Mouse (Mus musculus): Measurements from ENCODE around the gene Dctn3. TPM values are rescaled to one million over a fixed set of nuclear protein-coding genes. Genes with fewer than 3 reads are reported as not detected.
"Not testable (repeated sequence)": the region's sequence is repeated elsewhere in the genome, so short reads cannot be mapped to it uniquely, and the experiment has no call there.

The Dctn3 gene
- polyA plus RNA-seq, 1 experiment from 2014 or later, result 154 TPM

- H3K9ac ChIP-seq (ENCODE audit: low read depth, low read length), result no peak overlapping the region
- H3K36me3 ChIP-seq (ENCODE audit: insufficient read depth, low read length), result no peaks in the 10 kb centered on the region
- H3K27ac ChIP-seq, result no peak overlapping the region
- H3K4me2 ChIP-seq (ENCODE audit: low read length), result no peak overlapping the region
- H3K4me3 ChIP-seq (replicated peaks; ENCODE audit: low read depth, low read length), result no peak overlapping the region
- peaks cover 3% of the 10 kb centered on the region; the same call in 1 of the 2 replicates for H3K27me3 ChIP-seq (ENCODE audit: insufficient read depth, low read length)
- no peaks in the 10 kb centered on the region for H3K9me3 ChIP-seq (replicated peaks; ENCODE audit: low read length)
- no peaks in the 10 kb centered on the region for H3K4me1 ChIP-seq (replicated peaks; ENCODE audit: insufficient read depth, low read length)
- ATAC-seq (replicated peaks; ENCODE audit: low FRiP score, low read depth), result no peak
- no peak for DNase-seq (ENCODE audit: low spot score)
- WGBS, result 59% methylated on average over 19 of the region's 19 CpGs
- no peak for TF ChIP-seq CTCF (IDR thresholded peaks at IDR 0.05; ENCODE audit: low read depth)
Observed at GRCm38 (mm10) chr4:41705922-41706754, 16.8 kb downstream of the Dctn3 start.

GRCm38 (mm10) chr4:41704651-41705050, 18.3 kb downstream of the Dctn3 start:
- ATAC-seq (replicated peaks; ENCODE audit: low FRiP score, low read depth), result no peak
- Histone ChIP-seq H3K4me1 (replicated peaks; ENCODE audit: insufficient read depth, low read length) (no peaks in the 10 kb centered on the region), H3K36me3 (ENCODE audit: insufficient read depth, low read length) (no peaks in the 10 kb centered on the region), H3K4me3 (replicated peaks; ENCODE audit: low read depth, low read length) (no peak overlapping the region), H3K27ac (no peak overlapping the region), H3K9ac (ENCODE audit: low read depth, low read length) (no peak overlapping the region), H3K4me2 (ENCODE audit: low read length) (no peak overlapping the region), H3K9me3 (replicated peaks; ENCODE audit: low read length) (no peaks in the 10 kb centered on the region), H3K27me3 (ENCODE audit: insufficient read depth, low read length) (peaks cover 3% of the 10 kb centered on the region; the same call in 1 of the 2 replicates)
- DNase-seq (ENCODE audit: low spot score), result peak; percentile 45
- no peak for TF ChIP-seq CTCF (IDR thresholded peaks at IDR 0.05; ENCODE audit: low read depth)
- 0% methylated on average over 5 of the region's 5 CpGs for WGBS

GRCm38 (mm10) chr4:41702226-41702625, 20.7 kb downstream of the Dctn3 start:
- not testable (repeated sequence) for H3K9ac ChIP-seq (ENCODE audit: low read depth, low read length); H3K4me1 ChIP-seq (replicated peaks; ENCODE audit: insufficient read depth, low read length); H3K36me3 ChIP-seq (ENCODE audit: insufficient read depth, low read length); H3K9me3 ChIP-seq (replicated peaks; ENCODE audit: low read length); H3K4me2 ChIP-seq (ENCODE audit: low read length); ATAC-seq (replicated peaks; ENCODE audit: low FRiP score, low read depth); H3K27me3 ChIP-seq (ENCODE audit: insufficient read depth, low read length); H3K27ac ChIP-seq; DNase-seq (ENCODE audit: low spot score); H3K4me3 ChIP-seq (replicated peaks; ENCODE audit: low read depth, low read length)
- 77% methylated on average over 2 of the region's 2 CpGs for WGBS

GRCm38 (mm10) chr4:41700224-41700623, 22.7 kb downstream of the Dctn3 start:
- H3K4me2 ChIP-seq (ENCODE audit: low read length); ATAC-seq (replicated peaks; ENCODE audit: low FRiP score, low read depth); DNase-seq (ENCODE audit: low spot score); H3K27me3 ChIP-seq (ENCODE audit: insufficient read depth, low read length); H3K9me3 ChIP-seq (replicated peaks; ENCODE audit: low read length); H3K9ac ChIP-seq (ENCODE audit: low read depth, low read length); H3K4me3 ChIP-seq (replicated peaks; ENCODE audit: low read depth, low read length); H3K27ac ChIP-seq; H3K4me1 ChIP-seq (replicated peaks; ENCODE audit: insufficient read depth, low read length); H3K36me3 ChIP-seq (ENCODE audit: insufficient read depth, low read length): not testable (repeated sequence)
- 87% methylated on average over 2 of the region's 8 CpGs for WGBS

GRCm38 (mm10) chr4:41699783-41700182, 23.2 kb downstream of the Dctn3 start, which contains the start of gene Il11ra1:
Il11ra1 (plus strand) TSS chr4:41699989.
- H3K27me3 ChIP-seq (ENCODE audit: insufficient read depth, low read length); H3K27ac ChIP-seq; H3K4me3 ChIP-seq (replicated peaks; ENCODE audit: low read depth, low read length); H3K9me3 ChIP-seq (replicated peaks; ENCODE audit: low read length); H3K36me3 ChIP-seq (ENCODE audit: insufficient read depth, low read length); H3K4me1 ChIP-seq (replicated peaks; ENCODE audit: insufficient read depth, low read length); ATAC-seq (replicated peaks; ENCODE audit: low FRiP score, low read depth); H3K4me2 ChIP-seq (ENCODE audit: low read length); DNase-seq (ENCODE audit: low spot score); H3K9ac ChIP-seq (ENCODE audit: low read depth, low read length): not testable (repeated sequence)
- WGBS, result 89% methylated on average over 8 of the region's 10 CpGs

- DNase-seq (ENCODE audit: low spot score), result not testable (repeated sequence)
Observed at GRCm38 (mm10) chr4:41698421-41699016, 24.5 kb downstream of the Dctn3 start.

More at GRCm38 (mm10) chr4:41698421-41699016, 24.5 kb downstream of the Dctn3 start:
- not testable (repeated sequence) for H3K9me3 ChIP-seq (replicated peaks; ENCODE audit: low read length); H3K4me1 ChIP-seq (replicated peaks; ENCODE audit: insufficient read depth, low read length); H3K27ac ChIP-seq; H3K4me3 ChIP-seq (replicated peaks; ENCODE audit: low read depth, low read length); H3K9ac ChIP-seq (ENCODE audit: low read depth, low read length); ATAC-seq (replicated peaks; ENCODE audit: low FRiP score, low read depth); H3K36me3 ChIP-seq (ENCODE audit: insufficient read depth, low read length); H3K27me3 ChIP-seq (ENCODE audit: insufficient read depth, low read length)
- 0 out of 2 replicates have a peak overlapping the region, but pooled peaks have one; percentile 13 for H3K4me2 ChIP-seq (ENCODE audit: low read length)
- 7% methylated on average over 22 of the region's 32 CpGs for WGBS

Data from kidney, postnatal 0 days (tissue).